Mouse (Mus musculus): ENCODE data around the gene Heatr5a.

Heatr5a gene

GRCm38 (mm10) chr12:51849902-51850301 lies 121.2 kb downstream of the Heatr5a start:
- no peak for DNase-seq (ENCODE audit: extremely low spot score, low read depth, low spot score)

- no peak for DNase-seq (ENCODE audit: extremely low spot score, low read depth, low spot score)
Measured at GRCm38 (mm10) chr12:51847953-51848680, 123.0 kb downstream of the Heatr5a start.

- no peak for DNase-seq (ENCODE audit: extremely low spot score, low read depth, low spot score)
Measured at GRCm38 (mm10) chr12:51845261-51845660, 125.9 kb downstream of the Heatr5a start.

- peak; percentile 85 for DNase-seq (ENCODE audit: extremely low spot score, low read depth, low spot score)
Measured at GRCm38 (mm10) chr12:51844771-51845256, 126.3 kb downstream of the Heatr5a start.

- DNase-seq (ENCODE audit: extremely low spot score, low read depth, low spot score), result no peak
Measured at GRCm38 (mm10) chr12:51843576-51844520, 127.3 kb downstream of the Heatr5a start.

GRCm38 (mm10) chr12:51842081-51842864 lies 128.8 kb downstream of the Heatr5a start:
- no peak for DNase-seq (ENCODE audit: extremely low spot score, low read depth, low spot score)

- no peak for DNase-seq (ENCODE audit: extremely low spot score, low read depth, low spot score)
Measured at GRCm38 (mm10) chr12:51839856-51840255, 131.3 kb downstream of the Heatr5a start.

GRCm38 (mm10) chr12:51835219-51835618 lies 135.9 kb downstream of the Heatr5a start:
- no peak for DNase-seq (ENCODE audit: extremely low spot score, low read depth, low spot score)

- no peak for DNase-seq (ENCODE audit: extremely low spot score, low read depth, low spot score)
Measured at GRCm38 (mm10) chr12:51831931-51832330, 139.2 kb downstream of the Heatr5a start.

GRCm38 (mm10) chr12:51831296-51831695 lies 139.8 kb downstream of the Heatr5a start:
- no peak for DNase-seq (ENCODE audit: extremely low spot score, low read depth, low spot score)

- no peak for DNase-seq (ENCODE audit: extremely low spot score, low read depth, low spot score)
Measured at GRCm38 (mm10) chr12:51830671-51831070, 140.4 kb downstream of the Heatr5a start.

- DNase-seq (ENCODE audit: extremely low spot score, low read depth, low spot score), result no peak
Measured at GRCm38 (mm10) chr12:51830077-51830402, 141.1 kb downstream of the Heatr5a start.

GRCm38 (mm10) chr12:51829290-51830076 lies 141.6 kb downstream of the Heatr5a start, which contains the start of gene Hectd1:
TSS of gene Hectd1 (minus strand) at chr12:51829536.
- no peak for DNase-seq (ENCODE audit: extremely low spot score, low read depth, low spot score)

GRCm38 (mm10) chr12:51828716-51829289 lies 142.3 kb downstream of the Heatr5a start:
- DNase-seq (ENCODE audit: extremely low spot score, low read depth, low spot score), result no peak

- DNase-seq (ENCODE audit: extremely low spot score, low read depth, low spot score), result no peak
Measured at GRCm38 (mm10) chr12:51827958-51828650, 143.0 kb downstream of the Heatr5a start.
